Mouse (Mus musculus): Measurements from ENCODE around the gene Toporsl.

DNA sequence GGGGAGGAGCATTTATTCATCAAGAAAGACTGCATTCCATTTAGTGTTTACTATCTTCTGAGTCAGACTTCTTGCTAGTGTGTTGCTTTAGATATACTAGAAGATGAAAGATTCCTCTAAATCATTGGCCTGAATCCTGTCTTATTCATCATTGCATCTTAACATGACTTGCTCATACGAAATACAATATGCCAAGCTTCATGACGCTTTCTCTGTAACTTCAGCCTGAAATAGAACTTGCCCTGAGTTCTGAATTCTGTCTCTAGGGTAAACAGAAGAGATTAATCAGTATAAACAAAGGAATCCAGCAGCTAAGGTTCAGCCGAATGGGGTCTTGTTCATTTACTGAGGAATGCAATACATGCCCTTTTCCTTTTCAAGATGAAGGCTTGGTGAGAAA, 10.8 kb downstream of the Toporsl start:
- TF ChIP-seq CTCF (IDR thresholded peaks at IDR 0.05; ENCODE audit: extremely low read depth, insufficient read depth, low read length) (no peak), POLR2A (IDR thresholded peaks at IDR 0.05; ENCODE audit: extremely low read depth, insufficient read depth, low read length) (no peak)

All from cortical plate, adult 2 months (tissue).